Mouse (Mus musculus) limb, embryonic 15.5 days (tissue): ENCODE measurements around the gene Creb1. TPM values are rescaled to one million over a fixed set of nuclear protein-coding genes. Genes with fewer than 3 reads are reported as not detected.

Source experiments
- ATAC-seq: fragments of 200-750 bp; cut with Nextera tagmentation; 2 replicates; pipeline ENCODE4 v1.8.0; 2017; ENCODE audit warnings: low read depth, moderate TSS enrichment; ENCODE audit not compliant: insufficient number of reproducible peaks, low FRiP score, low TSS enrichment
- H3K27ac ChIP-seq: fragments of 300-500 bp; sonication (generic); 2 replicates; pipeline ENCODE4 v1.5.1; 2015; ENCODE audit warnings: moderate library complexity, mild to moderate bottlenecking, inconsistent platforms
- H3K27me3 ChIP-seq: fragments of 300-500 bp; sonication (generic); 2 replicates; pipeline ENCODE4 v1.6.1; 2015; ENCODE audit warnings: inconsistent platforms
- H3K36me3 ChIP-seq: fragments of 300-500 bp; sonication (generic); 2 replicates; pipeline ENCODE4 v1.6.1; 2015; ENCODE audit warnings: inconsistent platforms
- H3K4me1 ChIP-seq: fragments of 300-500 bp; sonication (generic); 2 replicates; pipeline ENCODE4 v1.6.1; 2015; ENCODE audit warnings: inconsistent platforms
- H3K4me2 ChIP-seq: fragments of 300-500 bp; sonication (generic); 2 replicates; pipeline ENCODE4 v1.6.1; 2015; ENCODE audit warnings: mild to moderate bottlenecking, inconsistent platforms
- H3K4me3 ChIP-seq: fragments of 300-500 bp; sonication (generic); 2 replicates; pipeline ENCODE4 v1.5.1; 2015; ENCODE audit warnings: mild to moderate bottlenecking, inconsistent platforms
- H3K9ac ChIP-seq: fragments of 300-500 bp; sonication (generic); 2 replicates; pipeline ENCODE4 v1.6.1; 2015; ENCODE audit warnings: inconsistent platforms
- H3K9me3 ChIP-seq: fragments of 300-500 bp; sonication (generic); 2 replicates; pipeline ENCODE4 v1.6.1; 2016; ENCODE audit warnings: inconsistent platforms
- WGBS: fragments of 180-500 bp; shearing (Covaris S2); methylation state at CpG from one replicate; pipeline ENCODE4 v1.1.7; 2015; 5-methylcytosine and 5-hydroxymethylcytosine counted together
- polyA plus RNA-seq: library from polyadenylated mRNA; unstranded; fragments of >200 nt; fragmentation: Nextera tagmentation; extraction: Ambion mirVana; gene quantifications from 2 replicates; pipeline ENCODE4 v1.2.1, GENCODE M21; 2015

Gene Creb1
- polyA plus RNA-seq, 1 experiment from 2014 or later: 30.5 TPM

GRCm38 (mm10) chr1:64603381-64603780 is 70.9 kb downstream of the Creb1 start:
- H3K36me3 ChIP-seq: peaks cover 23% of the 10 kb centered on the region
- H3K4me1 ChIP-seq: no peaks in the 10 kb centered on the region
- no peak overlapping the region for H3K4me2 ChIP-seq
- whole genome bisulfite sequencing: 81% methylated on average over 5 of the region's 5 CpGs
- H3K9me3 ChIP-seq: no peaks in the 10 kb centered on the region
- ATAC-seq: no peak
- no peak overlapping the region for H3K4me3 ChIP-seq
- no peak overlapping the region for H3K27ac ChIP-seq
- H3K27me3 ChIP-seq: no peaks in the 10 kb centered on the region
- H3K9ac ChIP-seq: no peak overlapping the region

GRCm38 (mm10) chr1:64609145-64609544 is 76.7 kb downstream of the Creb1 start:
- no peak for ATAC-seq
- no peak overlapping the region for H3K9ac ChIP-seq
- H3K4me1 ChIP-seq: no peaks in the 10 kb centered on the region
- H3K27ac ChIP-seq: no peak overlapping the region
- WGBS: 79% methylated on average over 4 of the region's 4 CpGs
- H3K9me3 ChIP-seq: no peaks in the 10 kb centered on the region
- H3K4me2 ChIP-seq: no peak overlapping the region
- H3K27me3 ChIP-seq: no peaks in the 10 kb centered on the region
- no peak overlapping the region for H3K4me3 ChIP-seq
- peaks cover 26% of the 10 kb centered on the region for H3K36me3 ChIP-seq

GRCm38 (mm10) chr1:64609976-64610375 is 77.5 kb downstream of the Creb1 start:
- H3K36me3 ChIP-seq: peaks cover 31% of the 10 kb centered on the region
- H3K4me3 ChIP-seq: no peak overlapping the region
- H3K27ac ChIP-seq: no peak overlapping the region
- no peak overlapping the region for H3K9ac ChIP-seq
- no peaks in the 10 kb centered on the region for H3K9me3 ChIP-seq
- ATAC-seq: no peak
- WGBS: 83% methylated on average over 9 of the region's 9 CpGs
- no peak overlapping the region for H3K4me2 ChIP-seq
- H3K27me3 ChIP-seq: no peaks in the 10 kb centered on the region
- H3K4me1 ChIP-seq: 0 out of 2 replicates have a peak, but pooled peaks cover 1% of the 10 kb centered on the region

GRCm38 (mm10) chr1:64614311-64614710 is 81.9 kb downstream of the Creb1 start:
- Histone ChIP-seq H3K4me3 (no peak overlapping the region), H3K4me2 (no peak overlapping the region), H3K9me3 (no peaks in the 10 kb centered on the region), H3K4me1 (peaks cover 29% of the 10 kb centered on the region), H3K27ac (no peak overlapping the region), H3K9ac (no peak overlapping the region), H3K36me3 (peaks cover 8% of the 10 kb centered on the region), H3K27me3 (no peaks in the 10 kb centered on the region)
- WGBS: 93% methylated on average over 9 of the region's 9 CpGs
- ATAC-seq: no peak

GRCm38 (mm10) chr1:64614801-64615345 is 82.4 kb downstream of the Creb1 start:
- WGBS: 82% methylated on average over 10 of the region's 10 CpGs
- H3K4me2 ChIP-seq: peak overlapping the region; percentile 69; the same call in 1 of the 2 replicates
- H3K36me3 ChIP-seq: peaks cover 8% of the 10 kb centered on the region; the same call in 1 of the 2 replicates
- H3K27me3 ChIP-seq: no peaks in the 10 kb centered on the region
- no peak for ATAC-seq
- no peak overlapping the region for H3K9ac ChIP-seq
- peaks cover 29% of the 10 kb centered on the region for H3K4me1 ChIP-seq
- no peak overlapping the region for H3K4me3 ChIP-seq
- no peaks in the 10 kb centered on the region for H3K9me3 ChIP-seq
- H3K27ac ChIP-seq: peak overlapping the region; percentile 99

- Histone ChIP-seq H3K9me3 (no peaks in the 10 kb centered on the region), H3K27ac (peak overlapping the region; percentile 99), H3K9ac (no peak overlapping the region), H3K4me3 (peak overlapping the region; percentile 77), H3K27me3 (no peaks in the 10 kb centered on the region), H3K4me2 (peak overlapping the region; percentile 69), H3K4me1 (peaks cover 29% of the 10 kb centered on the region), H3K36me3 (peaks cover 8% of the 10 kb centered on the region; the same call in 1 of the 2 replicates)
- 51% methylated on average over 11 of the region's 11 CpGs for WGBS
- ATAC-seq: no peak
These were observed 83.1 kb downstream of the Creb1 start for GRCm38 (mm10) chr1:64615531-64615991.

- H3K9me3 ChIP-seq: no peaks in the 10 kb centered on the region
- peak overlapping the region; percentile 69 for H3K4me2 ChIP-seq
- H3K4me1 ChIP-seq: peaks cover 29% of the 10 kb centered on the region
- H3K36me3 ChIP-seq: peaks cover 8% of the 10 kb centered on the region; the same call in 1 of the 2 replicates
- 49% methylated on average over 6 of the region's 6 CpGs for WGBS
- peak overlapping the region; percentile 99 for H3K27ac ChIP-seq
- peak overlapping the region; percentile 77 for H3K4me3 ChIP-seq
- no peak for ATAC-seq
- H3K9ac ChIP-seq: no peak overlapping the region
- H3K27me3 ChIP-seq: no peaks in the 10 kb centered on the region
These were observed 83.6 kb downstream of the Creb1 start for GRCm38 (mm10) chr1:64616076-64616475.

- peak overlapping the region; percentile 77 for H3K4me3 ChIP-seq
- 2% methylated on average over 8 of the region's 8 CpGs for WGBS
- no peak for ATAC-seq
- peaks cover 29% of the 10 kb centered on the region for H3K4me1 ChIP-seq
- H3K27ac ChIP-seq: peak overlapping the region; percentile 99
- H3K27me3 ChIP-seq: no peaks in the 10 kb centered on the region
- peaks cover 8% of the 10 kb centered on the region; the same call in 1 of the 2 replicates for H3K36me3 ChIP-seq
- peak overlapping the region; percentile 97 for H3K9ac ChIP-seq
- H3K4me2 ChIP-seq: peak overlapping the region; percentile 69
- no peaks in the 10 kb centered on the region for H3K9me3 ChIP-seq
These were observed 84.1 kb downstream of the Creb1 start for GRCm38 (mm10) chr1:64616531-64616880.

GRCm38 (mm10) chr1:64616881-64617714 is 84.7 kb downstream of the Creb1 start, which contains the start of gene Mettl21a:
Mettl21a (minus strand) TSS chr1:64617242.
- H3K9me3 ChIP-seq: no peaks in the 10 kb centered on the region
- peaks cover 29% of the 10 kb centered on the region for H3K4me1 ChIP-seq
- WGBS: under 1% methylated on average over 72 of the region's 72 CpGs
- peak within 1 kb of the TSS; percentile 97 for H3K9ac ChIP-seq
- no peaks in the 10 kb centered on the region for H3K27me3 ChIP-seq
- H3K36me3 ChIP-seq: peaks cover 8% of the 10 kb centered on the region; the same call in 1 of the 2 replicates
- peak; percentile 93 for ATAC-seq
- H3K27ac ChIP-seq: peak within 1 kb of the TSS; percentile 99
- H3K4me3 ChIP-seq: peak within 1 kb of the TSS; percentile 77
- H3K4me2 ChIP-seq: peak within 1 kb of the TSS; percentile 69

- H3K9ac ChIP-seq: peak overlapping the region; percentile 97
- peak; percentile 42 for ATAC-seq
- H3K36me3 ChIP-seq: peaks cover 8% of the 10 kb centered on the region; the same call in 1 of the 2 replicates
- WGBS: under 1% methylated on average over 15 of the region's 15 CpGs
- peaks cover 29% of the 10 kb centered on the region for H3K4me1 ChIP-seq
- H3K27me3 ChIP-seq: no peaks in the 10 kb centered on the region
- H3K9me3 ChIP-seq: no peaks in the 10 kb centered on the region
- H3K4me3 ChIP-seq: peak overlapping the region; percentile 77
- peak overlapping the region; percentile 99 for H3K27ac ChIP-seq
- H3K4me2 ChIP-seq: peak overlapping the region; percentile 69
These were observed 85.2 kb downstream of the Creb1 start for GRCm38 (mm10) chr1:64617715-64617984.

- 30% methylated on average over 3 of the region's 3 CpGs for WGBS
- peaks cover 34% of the 10 kb centered on the region for H3K4me1 ChIP-seq
- H3K4me3 ChIP-seq: peak overlapping the region; percentile 77
- H3K36me3 ChIP-seq: peaks cover 8% of the 10 kb centered on the region; the same call in 1 of the 2 replicates
- H3K4me2 ChIP-seq: peak overlapping the region; percentile 69
- H3K27me3 ChIP-seq: no peaks in the 10 kb centered on the region
- H3K9ac ChIP-seq: peak overlapping the region; percentile 97
- ATAC-seq: no peak
- H3K27ac ChIP-seq: peak overlapping the region; percentile 99; the same call in 1 of the 2 replicates
- no peaks in the 10 kb centered on the region for H3K9me3 ChIP-seq
These were observed 85.8 kb downstream of the Creb1 start for GRCm38 (mm10) chr1:64618226-64618625.

GRCm38 (mm10) chr1:64621116-64621515 is 88.7 kb downstream of the Creb1 start:
- no peak for ATAC-seq
- Histone ChIP-seq H3K4me1 (peaks cover 28% of the 10 kb centered on the region), H3K9ac (no peak overlapping the region), H3K36me3 (no peaks in the 10 kb centered on the region), H3K4me3 (no peak overlapping the region), H3K27me3 (no peaks in the 10 kb centered on the region), H3K9me3 (no peaks in the 10 kb centered on the region), H3K4me2 (no peak overlapping the region), H3K27ac (no peak overlapping the region)
- 68% methylated on average over 5 of the region's 5 CpGs for WGBS
